Mouse (Mus musculus) CD4-positive, CD25-positive, alpha-beta regulatory T cell, adult 9 weeks (primary cell): ENCODE measurements around the gene Amy2a5. TPM values are rescaled to one million over a fixed set of nuclear protein-coding genes. Genes with fewer than 3 reads are reported as not detected.

Experiments
- polyA plus RNA-seq: library from polyadenylated mRNA; unstranded; fragments of 100-300 nt; shearing (Covaris generic); gene quantifications from one replicate; pipeline ENCODE4 v1.2.1, GENCODE M21; 2017

The Amy2a5 gene
- polyA plus RNA-seq = not detected

DNA sequence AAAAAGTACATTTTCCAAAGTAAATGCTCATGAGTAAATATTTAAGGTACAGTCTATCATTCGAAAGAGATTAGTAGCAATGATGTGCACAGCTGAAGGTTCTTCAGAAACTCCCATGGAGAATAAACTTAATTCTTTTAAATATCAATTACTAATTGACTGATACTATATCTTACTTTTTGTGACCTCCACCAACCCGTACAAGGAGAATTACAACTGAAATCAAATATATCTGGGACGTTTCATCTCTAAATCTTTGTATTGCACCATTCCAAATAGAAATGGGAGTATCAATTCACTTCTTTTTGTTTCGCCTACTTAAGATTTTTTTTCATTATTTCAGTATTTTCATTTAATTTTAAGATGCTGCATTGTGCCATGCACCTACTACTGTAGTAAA lies at the start of gene Amy2a5:
Amy2a5 (minus strand) TSS at position 101 of the 400 bp plus-strand sequence.

DNA sequence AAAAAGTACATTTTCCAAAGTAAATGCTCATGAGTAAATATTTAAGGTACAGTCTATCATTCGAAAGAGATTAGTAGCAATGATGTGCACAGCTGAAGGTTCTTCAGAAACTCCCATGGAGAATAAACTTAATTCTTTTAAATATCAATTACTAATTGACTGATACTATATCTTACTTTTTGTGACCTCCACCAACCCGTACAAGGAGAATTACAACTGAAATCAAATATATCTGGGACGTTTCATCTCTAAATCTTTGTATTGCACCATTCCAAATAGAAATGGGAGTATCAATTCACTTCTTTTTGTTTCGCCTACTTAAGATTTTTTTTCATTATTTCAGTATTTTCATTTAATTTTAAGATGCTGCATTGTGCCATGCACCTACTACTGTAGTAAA lies 32.7 kb upstream of the Amy2a5 start, which contains the start of gene Amy2a4:
Amy2a4 (minus strand) TSS at position 101 of the 400 bp plus-strand sequence.

Other genes starting within 250 kb of the Amy2a5 start
- not detected for gene Amy2a4, start 32.6 kb upstream of the Amy2a5 start, polyA plus RNA-seq
- not detected for gene Amy2a3, start 65.2 kb upstream of the Amy2a5 start, polyA plus RNA-seq
- gene Amy2a2, start 97.8 kb upstream of the Amy2a5 start, polyA plus RNA-seq = not detected